Mouse (Mus musculus) limb, embryonic 14.5 days (tissue): ENCODE data around the gene Gramd4. TPM values are rescaled to one million over a fixed set of nuclear protein-coding genes. Genes with fewer than 3 reads are reported as not detected.
A peak's percentile ranks its signal among the peaks of the same experiment; 100 is the strongest.

Source experiments
- ATAC-seq: fragments of 200-750 bp; cut with Nextera tagmentation; 2 replicates; pipeline ENCODE4 v1.8.0; 2017; ENCODE audit warnings: low read depth, moderate number of reproducible peaks, moderate TSS enrichment; ENCODE audit not compliant: low FRiP score
- DNase-seq: peaks from one replicate; pipeline ENCODE4 v3.0.0-alpha.2; 2015; ENCODE audit warnings: low spot score
- H3K27ac ChIP-seq: fragments of 300-500 bp; sonication (generic); replicated peaks from 2 replicates; pipeline ENCODE4 v1.5.1; 2014; ENCODE audit warnings: low read depth, mild to moderate bottlenecking, low read length, moderate library complexity, mixed read lengths
- H3K27me3 ChIP-seq: fragments of 300-500 bp; sonication (generic); 2 replicates; pipeline ENCODE4 v1.6.1; 2014; ENCODE audit warnings: low read length, mixed read lengths; ENCODE audit not compliant: control insufficient read depth, insufficient read depth
- H3K36me3 ChIP-seq: fragments of 300-500 bp; sonication (generic); 2 replicates; pipeline ENCODE4 v1.6.1; 2014; ENCODE audit warnings: mild to moderate bottlenecking, low read length, moderate library complexity, mixed read lengths; ENCODE audit not compliant: control insufficient read depth, insufficient read depth
- H3K4me1 ChIP-seq: fragments of 300-500 bp; sonication (generic); 2 replicates; pipeline ENCODE4 v1.6.1; 2014; ENCODE audit warnings: antibody characterized with exemption, low read length, mixed read lengths; ENCODE audit not compliant: control insufficient read depth, insufficient read depth
- H3K4me2 ChIP-seq: fragments of 300-500 bp; sonication (generic); replicated peaks from 2 replicates; pipeline ENCODE4 v1.6.1; 2014; ENCODE audit warnings: low read depth, mild to moderate bottlenecking, low read length, moderate library complexity; ENCODE audit not compliant: severe bottlenecking
- H3K4me3 ChIP-seq: fragments of 300-500 bp; sonication (generic); replicated peaks from 2 replicates; pipeline ENCODE4 v1.5.1; 2014; ENCODE audit warnings: low read length
- H3K9ac ChIP-seq: fragments of 300-500 bp; sonication (generic); 2 replicates; pipeline ENCODE4 v1.6.1; 2014; ENCODE audit warnings: mild to moderate bottlenecking, low read depth, low read length, moderate library complexity; ENCODE audit not compliant: severe bottlenecking
- H3K9me3 ChIP-seq: fragments of 300-500 bp; sonication (generic); 2 replicates; pipeline ENCODE4 v1.6.1; 2016; ENCODE audit warnings: low read length; ENCODE audit not compliant: control insufficient read depth
- POLR2A ChIP-seq: fragments of 200-500 bp; IDR thresholded peaks from 2 replicates; pipeline ENCODE4 v1.8.0; 2012; ENCODE audit warnings: inconsistent platforms, mild to moderate bottlenecking, moderate library complexity, borderline replicate concordance; ENCODE audit not compliant: insufficient read depth, insufficient read length; ENCODE audit errors: extremely low read depth
- WGBS: fragments of 180-500 bp; shearing (Covaris S2); extraction: QIAGEN DNeasy Blood & Tissue Kit; methylation state at CpG from one replicate; pipeline ENCODE4 v1.1.7; 2014; 5-methylcytosine and 5-hydroxymethylcytosine counted together
- polyA plus RNA-seq, 2 experiments: library from polyadenylated mRNA; depleted of rRNA in 1 of 2; stranded (reverse) in 1 of 2; unstranded in 1 of 2; fragments of >200 nt; fragmentation: Nextera tagmentation in 1 of 2; extraction: Ambion mirVana in 1 of 2; gene quantifications; 2 replicates each; pipeline versions ENCODE4 v1.2.1 to v1.2.3; 2012 to 2014

The Gramd4 gene
- polyA plus RNA-seq, 2 experiments: 12.3 to 23.5 TPM

- DNase-seq (no peak), ATAC-seq (no peak)
- Histone ChIP-seq H3K4me3 (no peak overlapping the region), H3K4me2 (no peak overlapping the region), H3K4me1 (peaks cover 21% of the 10 kb centered on the region), H3K9me3 (no peaks in the 10 kb centered on the region), H3K9ac (no peak overlapping the region), H3K27ac (no peak overlapping the region), H3K36me3 (no peaks in the 10 kb centered on the region), H3K27me3 (no peaks in the 10 kb centered on the region)
- 83% methylated on average over 1 of the region's 1 CpGs for WGBS
- TF ChIP-seq POLR2A: no peak
Observed at GRCm38 (mm10) chr15:86080408-86080807, 22.9 kb downstream of the Gramd4 start.

GRCm38 (mm10) chr15:86081654-86082053 lies 24.2 kb downstream of the Gramd4 start:
- H3K27ac ChIP-seq: no peak overlapping the region
- no peaks in the 10 kb centered on the region for H3K36me3 ChIP-seq
- peaks cover 32% of the 10 kb centered on the region for H3K4me1 ChIP-seq
- no peak overlapping the region for H3K4me2 ChIP-seq
- DNase-seq (no peak), ATAC-seq (no peak)
- no peak for TF ChIP-seq POLR2A
- H3K9me3 ChIP-seq: no peaks in the 10 kb centered on the region
- no peaks in the 10 kb centered on the region for H3K27me3 ChIP-seq
- no peak overlapping the region for H3K9ac ChIP-seq
- H3K4me3 ChIP-seq: no peak overlapping the region
- 79% methylated on average over 12 of the region's 12 CpGs for WGBS

- no peaks in the 10 kb centered on the region for H3K36me3 ChIP-seq
- H3K9me3 ChIP-seq: no peaks in the 10 kb centered on the region
- ATAC-seq (no peak), DNase-seq (no peak)
- H3K27me3 ChIP-seq: no peaks in the 10 kb centered on the region
- TF ChIP-seq POLR2A: no peak
- 87% methylated on average over 11 of the region's 11 CpGs for WGBS
- no peak overlapping the region for H3K27ac ChIP-seq
- no peak overlapping the region for H3K4me3 ChIP-seq
- H3K4me1 ChIP-seq: peaks cover 39% of the 10 kb centered on the region
- no peak overlapping the region for H3K4me2 ChIP-seq
- no peak overlapping the region for H3K9ac ChIP-seq
Observed at GRCm38 (mm10) chr15:86082551-86082961, 25.1 kb downstream of the Gramd4 start.

- H3K9ac ChIP-seq: no peak overlapping the region
- no peak overlapping the region for H3K4me2 ChIP-seq
- 50% methylated on average over 6 of the region's 6 CpGs for WGBS
- ATAC-seq: no peak
- H3K36me3 ChIP-seq: no peaks in the 10 kb centered on the region
- no peak for DNase-seq
- no peak overlapping the region for H3K4me3 ChIP-seq
- no peak overlapping the region for H3K27ac ChIP-seq
- no peaks in the 10 kb centered on the region for H3K27me3 ChIP-seq
- TF ChIP-seq POLR2A: no peak
- peaks cover 42% of the 10 kb centered on the region for H3K4me1 ChIP-seq
- H3K9me3 ChIP-seq: no peaks in the 10 kb centered on the region
Observed at GRCm38 (mm10) chr15:86083261-86083741, 25.8 kb downstream of the Gramd4 start.

DNA sequence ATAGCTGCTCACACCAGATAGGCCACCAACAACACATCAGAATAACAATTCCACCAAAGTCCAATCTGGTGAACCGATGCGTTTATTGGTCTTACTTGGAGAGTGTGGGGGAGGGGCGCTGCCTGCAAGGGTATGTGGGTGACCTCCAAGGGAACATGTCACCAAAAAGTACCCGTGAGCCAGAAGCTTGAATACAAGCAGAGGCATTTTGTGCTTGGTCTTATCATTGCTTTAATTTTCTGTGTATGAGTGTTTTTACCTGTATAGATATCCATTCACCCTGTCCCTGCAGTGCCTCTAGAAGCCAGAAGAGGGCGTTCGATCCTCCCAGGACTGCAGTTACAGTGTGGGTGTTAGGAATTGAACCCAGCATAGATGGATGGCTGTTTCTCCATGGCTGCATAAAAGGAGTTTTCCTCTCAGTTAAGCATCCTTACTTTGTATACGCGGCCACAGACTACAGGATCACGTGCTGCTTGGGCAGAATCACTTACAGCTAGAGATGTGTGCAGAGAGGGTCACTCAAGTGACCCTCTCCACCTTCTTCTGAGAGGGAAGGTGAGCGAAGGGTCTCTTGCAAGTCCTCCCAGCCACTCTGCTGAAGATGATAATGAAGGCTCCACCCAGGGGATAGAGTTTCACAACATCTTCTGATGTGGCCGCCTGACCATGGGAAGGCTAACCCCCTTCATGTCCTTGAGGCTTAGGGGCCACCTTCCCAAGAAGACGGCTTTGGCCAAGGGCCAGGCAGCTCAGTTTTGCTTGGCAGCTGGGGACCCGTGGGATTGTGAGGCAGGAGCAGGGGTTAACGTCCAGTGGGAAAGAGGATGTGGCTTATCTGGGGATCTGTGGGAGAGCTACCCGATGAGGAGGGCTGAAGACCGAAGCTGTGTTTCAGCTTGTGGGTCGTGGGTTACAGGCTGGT lies 28.1 kb downstream of the Gramd4 start:
- Histone ChIP-seq H3K9me3 (no peaks in the 10 kb centered on the region), H3K27ac (0 out of 2 replicates have a peak overlapping the region, but pooled peaks have one; percentile 45), H3K9ac (no peak overlapping the region; the same call in 1 of the 2 replicates), H3K27me3 (no peaks in the 10 kb centered on the region), H3K4me2 (peak overlapping the region; percentile 16; the same call in 1 of the 2 replicates), H3K4me1 (peaks cover 44% of the 10 kb centered on the region), H3K36me3 (no peaks in the 10 kb centered on the region), H3K4me3 (no peak overlapping the region)
- WGBS: 23% methylated on average over 17 of the region's 17 CpGs
- ATAC-seq: no peak
- TF ChIP-seq POLR2A: no peak
- no peak for DNase-seq
